Mouse (Mus musculus) stomach, postnatal 0 days (tissue): ENCODE data around the gene Tnnt2.

Experiments
- CTCF ChIP-seq: IDR thresholded peaks from 2 replicates; pipeline ENCODE4 v1.5.1; 2016; ENCODE audit warnings: antibody characterized with exemption, low read depth, mild to moderate bottlenecking, moderate library complexity
- EP300 ChIP-seq: optimal IDR thresholded peaks from 2 replicates; pipeline ENCODE3; 2016; ENCODE audit warnings: antibody characterized with exemption

GRCm38 (mm10) chr1:135893377-135893776, 57.2 kb downstream of the Tnnt2 start:
- no peak for TF ChIP-seq CTCF
- TF ChIP-seq EP300: no peak
